13 mouse cellular contexts compared by ENCODE assay signal in genomic region chr12:8400345-8401130, GRCm38 (mm10).
DNase-seq lines count a peak whose midpoint lies in the region; ATAC-seq and TF ChIP-seq lines count a peak whose summit lies in the region.
"Had no signal": no experiment of that assay in that cellular context is flagged by ENCODE, and none has a peak within 500 bp of the region (broad histone marks: within the 10 kb centered on the region; RNA-seq: fewer than 3 reads in every experiment).

No protein-coding gene starts in this region.

- DNase-seq in heart, adult 11 months = peak; percentile 91
- no peak for DNase-seq in heart, postnatal 4 days
- no peak for DNase-seq in stomach, postnatal 0 days (ENCODE audit: low spot score)
- DNase-seq in retina, postnatal 1 day = no peak
- no peak for DNase-seq in urinary bladder, postnatal 10 days (ENCODE audit: low spot score)
- DNase-seq: cerebellum, adult 9-10 months; spleen, adult 18-20 months had no signal

- no peaks in the 10 kb centered on the region for H3K27me3 ChIP-seq in intestine, embryonic 16.5 days (replicated peaks; ENCODE audit: control insufficient read depth, insufficient read depth, low read length)
- no peaks in the 10 kb centered on the region for H3K27me3 ChIP-seq in intestine, postnatal 0 days (replicated peaks; ENCODE audit: control insufficient read depth, insufficient read depth, low read length)
- no peaks in the 10 kb centered on the region for H3K27me3 ChIP-seq in stomach, embryonic 16.5 days (ENCODE audit: control insufficient read depth, insufficient read depth, low read length)
- H3K27me3 ChIP-seq in stomach, postnatal 0 days (ENCODE audit: control insufficient read depth, insufficient read depth, low read length) = no peaks in the 10 kb centered on the region
- H3K27me3 ChIP-seq: limb, embryonic 13.5 days; neural tube, embryonic 15.5 days had no signal

- H3K4me3 ChIP-seq in intestine, embryonic 16.5 days (ENCODE audit: low read length) = no peak overlapping the region
- H3K4me3 ChIP-seq in intestine, postnatal 0 days (ENCODE audit: low read depth, low read length) = no peak overlapping the region
- no peak overlapping the region for H3K4me3 ChIP-seq in stomach, embryonic 16.5 days (replicated peaks; ENCODE audit: low read length)
- H3K4me3 ChIP-seq in stomach, postnatal 0 days (ENCODE audit: low read depth, low read length) = no peak overlapping the region
- H3K4me3 ChIP-seq: limb, embryonic 13.5 days; midbrain, embryonic 10.5 days; neural tube, embryonic 15.5 days had no signal

- ATAC-seq in intestine, embryonic 16.5 days = no peak
- ATAC-seq in intestine, postnatal 0 days = no peak
- no peak for ATAC-seq in stomach, embryonic 16.5 days (ENCODE audit: insufficient read depth, low FRiP score)
- ATAC-seq in stomach, postnatal 0 days (ENCODE audit: low FRiP score, low TSS enrichment) = no peak

- no peak for TF ChIP-seq CTCF in intestine, postnatal 0 days (IDR thresholded peaks at IDR 0.05; ENCODE audit: low read depth)
- no peak for TF ChIP-seq CTCF in stomach, postnatal 0 days (IDR thresholded peaks at IDR 0.05; ENCODE audit: low read depth)

- H3K4me2 ChIP-seq in intestine, embryonic 16.5 days (ENCODE audit: low read depth, low read length) = no peak overlapping the region
- no peak overlapping the region for H3K4me2 ChIP-seq in intestine, postnatal 0 days (replicated peaks; ENCODE audit: low read depth)
- H3K4me2 ChIP-seq in stomach, embryonic 16.5 days (ENCODE audit: low read depth, low read length) = no peak overlapping the region
- H3K4me2 ChIP-seq in stomach, postnatal 0 days (replicated peaks; ENCODE audit: low read depth) = no peak overlapping the region
- H3K4me2 ChIP-seq: limb, embryonic 13.5 days; neural tube, embryonic 15.5 days had no signal

- no peaks in the 10 kb centered on the region for H3K9me3 ChIP-seq in intestine, embryonic 16.5 days (ENCODE audit: control insufficient read depth, low read length)
- H3K9me3 ChIP-seq in intestine, postnatal 0 days (ENCODE audit: control insufficient read depth) = no peaks in the 10 kb centered on the region
- H3K9me3 ChIP-seq in stomach, embryonic 16.5 days (replicated peaks; ENCODE audit: control insufficient read depth, low read length) = no peaks in the 10 kb centered on the region
- no peaks in the 10 kb centered on the region for H3K9me3 ChIP-seq in stomach, postnatal 0 days (ENCODE audit: control insufficient read depth, low read length)
- H3K9me3 ChIP-seq: limb, embryonic 13.5 days; midbrain, embryonic 10.5 days; neural tube, embryonic 15.5 days had no signal

- no peaks in the 10 kb centered on the region for H3K36me3 ChIP-seq in intestine, embryonic 16.5 days (ENCODE audit: control insufficient read depth, insufficient read depth, low read length)
- H3K36me3 ChIP-seq in intestine, postnatal 0 days (ENCODE audit: control insufficient read depth, insufficient read depth) = no peaks in the 10 kb centered on the region
- no peaks in the 10 kb centered on the region for H3K36me3 ChIP-seq in stomach, embryonic 16.5 days (ENCODE audit: control insufficient read depth, insufficient read depth, low read length)
- H3K36me3 ChIP-seq in stomach, postnatal 0 days (ENCODE audit: control insufficient read depth, insufficient read depth, low read length) = no peaks in the 10 kb centered on the region
- H3K36me3 ChIP-seq: limb, embryonic 13.5 days; midbrain, embryonic 10.5 days; neural tube, embryonic 15.5 days had no signal

- WGBS in intestine, embryonic 16.5 days = 78% methylated on average over 10 of the region's 10 CpGs
- WGBS in intestine, postnatal 0 days = 80% methylated on average over 10 of the region's 10 CpGs
- 76% methylated on average over 10 of the region's 10 CpGs for WGBS in stomach, embryonic 16.5 days
- 72% methylated on average over 10 of the region's 10 CpGs for WGBS in stomach, postnatal 0 days

- H3K4me1 ChIP-seq in intestine, embryonic 16.5 days (ENCODE audit: control insufficient read depth, insufficient read depth, low read length) = peaks cover 5% of the 10 kb centered on the region
- no peaks in the 10 kb centered on the region for H3K4me1 ChIP-seq in intestine, postnatal 0 days (replicated peaks; ENCODE audit: control insufficient read depth, insufficient read depth, low read length)
- peaks cover 3% of the 10 kb centered on the region; the same call in 1 of the 2 replicates for H3K4me1 ChIP-seq in stomach, embryonic 16.5 days (ENCODE audit: control insufficient read depth, insufficient read depth, low read length)
- H3K4me1 ChIP-seq in stomach, postnatal 0 days (replicated peaks; ENCODE audit: control insufficient read depth, insufficient read depth) = no peaks in the 10 kb centered on the region

- TF ChIP-seq EP300 in stomach, postnatal 0 days (optimal IDR thresholded peaks at IDR 0.05) = no peak

- H3K27ac ChIP-seq in intestine, embryonic 16.5 days (ENCODE audit: low read length) = peak overlapping the region; percentile 23; the same call in 1 of the 2 replicates
- no peak overlapping the region for H3K27ac ChIP-seq in intestine, postnatal 0 days (ENCODE audit: low read depth, low read length)
- 0 out of 2 replicates have a peak overlapping the region, but pooled peaks have one; percentile 38 for H3K27ac ChIP-seq in stomach, embryonic 16.5 days (ENCODE audit: low read length)
- no peak overlapping the region for H3K27ac ChIP-seq in stomach, postnatal 0 days (replicated peaks)
- H3K27ac ChIP-seq: limb, embryonic 13.5 days; neural tube, embryonic 15.5 days had no signal

- H3K9ac ChIP-seq in intestine, embryonic 16.5 days (ENCODE audit: low read depth, low read length) = no peak overlapping the region
- no peak overlapping the region for H3K9ac ChIP-seq in intestine, postnatal 0 days (ENCODE audit: low read depth, low read length)
- H3K9ac ChIP-seq in stomach, embryonic 16.5 days (ENCODE audit: low read length) = no peak overlapping the region
- no peak overlapping the region for H3K9ac ChIP-seq in stomach, postnatal 0 days (ENCODE audit: low read length)
- H3K9ac ChIP-seq: limb, embryonic 13.5 days; neural tube, embryonic 15.5 days had no signal

Comparison
In these comparisons a context has a peak if more than half of its experiments do, and no peak if none do; other contexts are left out.
1. H3K27ac ChIP-seq: peak in intestine, embryonic 16.5 days (single experiment) and stomach, embryonic 16.5 days (single experiment); none in intestine, postnatal 0 days (single experiment) and stomach, postnatal 0 days (single experiment).